Mouse (Mus musculus) spleen, adult 2 months (tissue): ENCODE measurements at regions not wholly inside any gene's neighbourhood (a gene's known extent, or its start where the extent isn't known, plus 50 kb on each side); places are given as distances from the start of the nearest gene placed in this dataset.

Experiments used
- CTCF ChIP-seq: fragments of 200-500 bp; IDR thresholded peaks from 2 replicates; pipeline ENCODE4 v1.5.1; 2011; ENCODE audit warnings: mild to moderate bottlenecking, inconsistent platforms; ENCODE audit not compliant: insufficient read depth, insufficient read length, insufficient replicate concordance; ENCODE audit errors: extremely low read depth
- POLR2A ChIP-seq: fragments of 200-500 bp; IDR thresholded peaks from 2 replicates; pipeline ENCODE4 v1.6.1; 2011; ENCODE audit warnings: low read depth, low read length, inconsistent platforms

GRCm38 (mm10) chr4:153070190-153070745 is 412.3 kb downstream of the Ajap1 start:
- TF ChIP-seq POLR2A = no peak
- TF ChIP-seq CTCF = no peak
